Mouse (Mus musculus): ENCODE measurements around the gene Med7. TPM values are rescaled to one million over a fixed set of nuclear protein-coding genes. Genes with fewer than 3 reads are reported as not detected.

Gene Med7
- polyA plus RNA-seq, 1 experiment from 2014 or later, result 93.0 TPM

DNA sequence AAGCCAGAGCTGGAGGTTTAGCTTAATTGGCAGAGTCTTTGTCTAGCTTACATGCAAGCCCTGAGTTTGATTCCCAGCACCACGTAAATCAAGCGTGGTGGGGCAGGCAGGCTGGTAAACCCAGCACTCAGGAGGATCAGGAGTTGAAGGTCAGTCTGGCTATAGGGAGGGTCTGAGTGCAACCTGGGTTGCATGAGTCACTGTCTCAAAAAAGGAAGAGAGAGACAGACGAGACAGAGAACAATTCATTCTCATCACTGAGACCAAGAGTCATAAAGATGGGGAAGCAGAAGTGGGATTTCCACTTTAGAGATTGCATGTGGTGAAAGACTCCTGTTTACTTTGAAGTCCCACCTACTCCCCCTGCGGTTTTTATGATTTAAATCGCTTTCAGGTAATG lies 24.6 kb downstream of the Med7 start:
- 78% methylated on average over 5 of the region's 5 CpGs for WGBS
- Histone ChIP-seq H3K4me2 (ENCODE audit: low read length) (no peak overlapping the region), H3K9me3 (replicated peaks; ENCODE audit: control insufficient read depth, low read length) (no peaks in the 10 kb centered on the region), H3K4me1 (ENCODE audit: control insufficient read depth, insufficient read depth, low read length) (no peaks in the 10 kb centered on the region), H3K4me3 (ENCODE audit: low read depth, low read length) (no peak overlapping the region), H3K36me3 (ENCODE audit: control insufficient read depth, insufficient read depth, low read length) (no peaks in the 10 kb centered on the region), H3K27ac (ENCODE audit: low read depth, low read length) (no peak overlapping the region), H3K27me3 (replicated peaks; ENCODE audit: control insufficient read depth, insufficient read depth, low read length) (no peaks in the 10 kb centered on the region), H3K9ac (ENCODE audit: low read length) (no peak overlapping the region)
- ATAC-seq, result no peak
- DNase-seq (ENCODE audit: low spot score), result no peak

DNA sequence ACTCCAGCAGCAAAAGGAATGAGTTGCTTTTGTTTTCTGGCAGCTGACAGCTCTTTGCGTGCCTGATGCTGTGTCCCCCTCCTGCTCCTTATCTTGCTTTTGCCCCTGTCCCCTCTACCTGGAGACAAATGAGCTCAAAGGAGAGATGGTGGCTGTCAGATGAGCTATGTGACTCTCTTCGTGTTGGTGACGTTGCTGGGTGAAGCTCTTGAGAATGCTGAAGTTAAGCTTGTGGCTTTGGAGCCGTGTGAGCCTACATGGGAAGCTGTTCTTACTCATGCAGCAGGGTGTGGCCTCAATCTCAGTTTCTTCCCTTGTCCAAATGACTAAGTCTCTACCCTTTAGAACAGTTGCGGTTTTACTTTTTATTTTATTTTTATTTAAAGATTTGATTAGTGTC lies 25.2 kb downstream of the Med7 start:
- Histone ChIP-seq H3K9me3 (replicated peaks; ENCODE audit: control insufficient read depth, low read length) (no peaks in the 10 kb centered on the region), H3K4me3 (ENCODE audit: low read depth, low read length) (no peak overlapping the region), H3K36me3 (ENCODE audit: control insufficient read depth, insufficient read depth, low read length) (no peaks in the 10 kb centered on the region), H3K4me2 (ENCODE audit: low read length) (no peak overlapping the region), H3K9ac (ENCODE audit: low read length) (no peak overlapping the region), H3K27me3 (replicated peaks; ENCODE audit: control insufficient read depth, insufficient read depth, low read length) (no peaks in the 10 kb centered on the region), H3K4me1 (ENCODE audit: control insufficient read depth, insufficient read depth, low read length) (no peaks in the 10 kb centered on the region), H3K27ac (ENCODE audit: low read depth, low read length) (no peak overlapping the region)
- WGBS, result 72% methylated on average over 5 of the region's 5 CpGs
- DNase-seq (ENCODE audit: low spot score) (no peak), ATAC-seq (no peak)

DNA sequence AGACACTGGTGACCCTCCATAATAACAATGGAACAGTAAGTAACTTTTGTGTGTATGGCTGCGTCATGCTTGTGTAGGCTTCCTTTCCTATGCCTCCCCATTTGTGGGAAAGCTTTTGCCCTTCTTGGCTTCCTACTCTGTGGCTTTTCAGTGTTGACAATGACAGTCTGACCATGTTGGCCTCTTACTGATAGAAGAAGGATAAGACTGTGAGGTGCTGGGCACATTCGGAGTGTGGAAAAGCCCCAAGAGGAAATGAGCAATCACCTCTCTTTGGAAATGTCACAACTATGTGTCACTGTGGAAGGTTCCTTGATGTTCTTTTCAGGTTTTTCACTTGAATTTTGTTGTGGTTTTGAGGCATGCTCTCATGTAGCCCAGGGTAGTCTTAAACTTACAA lies 30.2 kb downstream of the Med7 start:
- Histone ChIP-seq H3K36me3 (ENCODE audit: control insufficient read depth, insufficient read depth, low read length) (no peaks in the 10 kb centered on the region), H3K9me3 (replicated peaks; ENCODE audit: control insufficient read depth, low read length) (no peaks in the 10 kb centered on the region), H3K27me3 (replicated peaks; ENCODE audit: control insufficient read depth, insufficient read depth, low read length) (no peaks in the 10 kb centered on the region), H3K4me1 (ENCODE audit: control insufficient read depth, insufficient read depth, low read length) (no peaks in the 10 kb centered on the region), H3K27ac (ENCODE audit: low read depth, low read length) (no peak overlapping the region), H3K4me3 (ENCODE audit: low read depth, low read length) (no peak overlapping the region), H3K4me2 (ENCODE audit: low read length) (no peak overlapping the region), H3K9ac (ENCODE audit: low read length) (no peak overlapping the region)
- ATAC-seq, result no peak
- no peak for DNase-seq (ENCODE audit: low spot score)
- 90% methylated on average over 2 of the region's 2 CpGs for WGBS

DNA sequence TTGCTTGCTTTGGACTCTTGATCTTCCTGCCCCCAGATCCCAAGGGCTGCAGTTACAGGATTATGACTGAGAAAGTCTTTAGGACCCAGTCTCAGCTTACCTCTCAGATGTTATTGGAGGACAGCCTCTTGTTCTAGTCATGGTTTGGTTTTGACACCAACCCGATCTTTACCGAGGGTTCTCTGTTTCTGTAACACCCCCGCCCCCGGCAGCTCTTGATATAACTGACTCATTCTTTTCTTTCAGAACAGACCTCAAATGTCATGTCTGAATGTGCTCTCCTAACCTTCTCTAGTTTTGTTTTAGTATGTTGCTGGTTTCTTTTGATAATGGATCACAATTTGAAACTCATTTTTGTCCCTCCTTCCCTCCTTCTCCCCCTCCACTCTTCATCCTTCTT lies 37.5 kb downstream of the Med7 start:
- ATAC-seq, result no peak
- DNase-seq (ENCODE audit: low spot score), result no peak

DNA sequence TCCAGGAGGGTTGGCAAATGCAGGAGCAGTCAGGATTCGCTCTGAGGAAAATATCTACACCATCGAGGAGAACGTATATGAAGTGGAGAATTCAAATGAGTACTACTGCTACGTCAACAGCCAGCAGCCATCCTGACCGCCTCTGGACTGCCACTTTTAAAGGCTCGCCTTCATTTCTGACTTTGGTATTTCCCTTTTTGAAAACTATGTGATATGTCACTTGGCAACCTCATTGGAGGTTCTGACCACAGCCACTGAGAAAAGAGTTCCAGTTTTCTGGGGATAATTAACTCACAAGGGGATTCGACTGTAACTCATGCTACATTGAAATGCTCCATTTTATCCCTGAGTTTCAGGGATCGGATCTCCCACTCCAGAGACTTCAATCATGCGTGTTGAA lies 42.6 kb downstream of the Med7 start:
- DNase-seq (ENCODE audit: low spot score) (no peak), ATAC-seq (no peak)
- H3K27me3 ChIP-seq (replicated peaks; ENCODE audit: control insufficient read depth, insufficient read depth, low read length), result no peaks in the 10 kb centered on the region
- H3K4me1 ChIP-seq (ENCODE audit: control insufficient read depth, insufficient read depth, low read length), result no peaks in the 10 kb centered on the region
- H3K9me3 ChIP-seq (replicated peaks; ENCODE audit: control insufficient read depth, low read length), result no peaks in the 10 kb centered on the region
- no peak overlapping the region for H3K4me3 ChIP-seq (ENCODE audit: low read depth, low read length)
- no peak overlapping the region for H3K4me2 ChIP-seq (ENCODE audit: low read length)
- no peaks in the 10 kb centered on the region for H3K36me3 ChIP-seq (ENCODE audit: control insufficient read depth, insufficient read depth, low read length)
- H3K9ac ChIP-seq (ENCODE audit: low read length), result no peak overlapping the region
- WGBS, result 88% methylated on average over 9 of the region's 9 CpGs
- H3K27ac ChIP-seq (ENCODE audit: low read depth, low read length), result no peak overlapping the region

More for the DNA sequence above, 37.5 kb downstream of the Med7 start:
- H3K9ac ChIP-seq (ENCODE audit: low read length), result no peak overlapping the region
- H3K4me3 ChIP-seq (ENCODE audit: low read depth, low read length), result no peak overlapping the region
- no peaks in the 10 kb centered on the region for H3K9me3 ChIP-seq (replicated peaks; ENCODE audit: control insufficient read depth, low read length)
- H3K27ac ChIP-seq (ENCODE audit: low read depth, low read length), result no peak overlapping the region
- no peaks in the 10 kb centered on the region for H3K36me3 ChIP-seq (ENCODE audit: control insufficient read depth, insufficient read depth, low read length)
- 96% methylated on average over 4 of the region's 4 CpGs for WGBS
- H3K4me1 ChIP-seq (ENCODE audit: control insufficient read depth, insufficient read depth, low read length), result no peaks in the 10 kb centered on the region
- no peaks in the 10 kb centered on the region for H3K27me3 ChIP-seq (replicated peaks; ENCODE audit: control insufficient read depth, insufficient read depth, low read length)
- no peak overlapping the region for H3K4me2 ChIP-seq (ENCODE audit: low read length)

DNA sequence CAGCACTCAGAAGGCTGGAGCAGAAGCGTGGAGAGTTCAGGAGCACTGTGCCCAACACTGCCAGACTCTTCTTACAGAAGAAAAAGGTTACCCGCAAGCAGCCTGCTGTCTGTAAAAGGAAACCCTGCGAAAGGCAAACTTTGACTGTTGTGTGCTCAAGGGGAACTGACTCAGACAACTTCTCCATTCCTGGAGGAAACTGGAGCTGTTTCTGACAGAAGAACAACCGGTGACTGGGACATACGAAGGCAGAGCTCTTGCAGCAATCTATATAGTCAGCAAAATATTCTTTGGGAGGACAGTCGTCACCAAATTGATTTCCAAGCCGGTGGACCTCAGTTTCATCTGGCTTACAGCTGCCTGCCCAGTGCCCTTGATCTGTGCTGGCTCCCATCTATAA lies 43.8 kb downstream of the Med7 start:
- Histone ChIP-seq H3K4me1 (ENCODE audit: control insufficient read depth, insufficient read depth, low read length) (no peaks in the 10 kb centered on the region), H3K4me2 (ENCODE audit: low read length) (no peak overlapping the region), H3K4me3 (ENCODE audit: low read depth, low read length) (no peak overlapping the region), H3K36me3 (ENCODE audit: control insufficient read depth, insufficient read depth, low read length) (no peaks in the 10 kb centered on the region), H3K9me3 (replicated peaks; ENCODE audit: control insufficient read depth, low read length) (no peaks in the 10 kb centered on the region), H3K27me3 (replicated peaks; ENCODE audit: control insufficient read depth, insufficient read depth, low read length) (no peaks in the 10 kb centered on the region), H3K9ac (ENCODE audit: low read length) (no peak overlapping the region), H3K27ac (ENCODE audit: low read depth, low read length) (no peak overlapping the region)
- DNase-seq (ENCODE audit: low spot score), result no peak
- WGBS, result 84% methylated on average over 7 of the region's 7 CpGs
- ATAC-seq, result no peak

DNA sequence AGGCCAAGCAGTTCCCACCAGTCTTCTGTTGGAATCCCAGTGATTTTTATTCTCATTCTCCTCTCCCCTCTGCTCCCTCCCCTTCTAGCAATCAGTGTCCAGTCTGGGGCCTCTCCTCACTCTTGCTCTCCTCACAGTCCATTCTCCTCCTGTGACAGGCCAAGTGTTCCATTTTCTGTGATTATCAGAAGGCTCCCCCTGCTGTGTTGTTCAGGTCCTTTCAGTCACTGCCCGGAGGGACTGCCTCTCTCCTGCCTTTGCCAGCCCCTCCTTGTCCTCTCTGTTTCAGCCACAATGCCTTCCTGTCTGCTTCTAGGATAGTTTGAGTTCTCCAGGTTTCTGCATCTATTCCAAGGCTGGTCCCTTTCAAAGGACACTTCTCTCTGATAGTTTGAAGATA lies 51.5 kb downstream of the Med7 start:
- no peaks in the 10 kb centered on the region for H3K27me3 ChIP-seq (replicated peaks; ENCODE audit: control insufficient read depth, insufficient read depth, low read length)
- no peak for DNase-seq (ENCODE audit: low spot score)
- H3K9ac ChIP-seq (ENCODE audit: low read length), result no peak overlapping the region
- H3K4me1 ChIP-seq (ENCODE audit: control insufficient read depth, insufficient read depth, low read length), result no peaks in the 10 kb centered on the region
- H3K4me3 ChIP-seq (ENCODE audit: low read depth, low read length), result no peak overlapping the region
- WGBS, result 0% methylated on average over 1 of the region's 1 CpGs
- ATAC-seq, result no peak
- H3K36me3 ChIP-seq (ENCODE audit: control insufficient read depth, insufficient read depth, low read length), result no peaks in the 10 kb centered on the region
- H3K4me2 ChIP-seq (ENCODE audit: low read length), result no peak overlapping the region
- H3K27ac ChIP-seq (ENCODE audit: low read depth, low read length), result no peak overlapping the region
- no peaks in the 10 kb centered on the region for H3K9me3 ChIP-seq (replicated peaks; ENCODE audit: control insufficient read depth, low read length)

DNA sequence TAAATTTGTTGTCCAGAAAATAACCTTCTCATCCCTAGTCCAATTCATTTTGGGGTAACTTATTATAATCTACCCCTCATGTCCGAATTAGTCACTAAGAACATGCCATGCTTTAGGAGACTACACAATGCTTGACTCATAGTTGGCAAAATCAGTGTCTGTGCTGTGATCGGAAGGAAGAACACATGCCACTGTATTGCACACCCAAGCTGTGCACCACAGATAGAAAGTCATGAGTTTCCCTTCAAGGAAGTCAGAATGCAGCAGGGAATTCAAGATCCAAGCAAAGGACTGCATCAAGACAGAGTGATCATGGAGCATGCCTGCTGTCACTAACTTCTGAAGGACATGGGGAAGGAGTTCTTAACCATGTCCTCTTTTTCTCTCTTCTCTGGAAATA lies 51.9 kb downstream of the Med7 start:
- Histone ChIP-seq H3K9ac (ENCODE audit: low read length) (no peak overlapping the region), H3K27ac (ENCODE audit: low read depth, low read length) (no peak overlapping the region), H3K4me1 (ENCODE audit: control insufficient read depth, insufficient read depth, low read length) (no peaks in the 10 kb centered on the region), H3K27me3 (replicated peaks; ENCODE audit: control insufficient read depth, insufficient read depth, low read length) (no peaks in the 10 kb centered on the region), H3K4me2 (ENCODE audit: low read length) (no peak overlapping the region), H3K4me3 (ENCODE audit: low read depth, low read length) (no peak overlapping the region), H3K9me3 (replicated peaks; ENCODE audit: control insufficient read depth, low read length) (no peaks in the 10 kb centered on the region), H3K36me3 (ENCODE audit: control insufficient read depth, insufficient read depth, low read length) (no peaks in the 10 kb centered on the region)
- 78% methylated on average over 2 of the region's 2 CpGs for WGBS
- DNase-seq (ENCODE audit: low spot score) (no peak), ATAC-seq (no peak)

Measured in forebrain, embryonic 14.5 days (tissue).